Mouse (Mus musculus) fat pad, adult 2 months (tissue): ENCODE measurements at regions not wholly inside any gene's neighbourhood (a gene's known extent, or its start where the extent isn't known, plus 50 kb on each side); places are given as distances from the start of the nearest gene placed in this dataset.
A peak's percentile ranks its signal among the peaks of the same experiment; 100 is the strongest.

ENCODE experiments used
- DNase-seq: peaks from one replicate; pipeline ENCODE4 v3.0.0-alpha.2; 2011; ENCODE audit warnings: low read depth, low spot score; ENCODE audit errors: extremely low read depth

DNA sequence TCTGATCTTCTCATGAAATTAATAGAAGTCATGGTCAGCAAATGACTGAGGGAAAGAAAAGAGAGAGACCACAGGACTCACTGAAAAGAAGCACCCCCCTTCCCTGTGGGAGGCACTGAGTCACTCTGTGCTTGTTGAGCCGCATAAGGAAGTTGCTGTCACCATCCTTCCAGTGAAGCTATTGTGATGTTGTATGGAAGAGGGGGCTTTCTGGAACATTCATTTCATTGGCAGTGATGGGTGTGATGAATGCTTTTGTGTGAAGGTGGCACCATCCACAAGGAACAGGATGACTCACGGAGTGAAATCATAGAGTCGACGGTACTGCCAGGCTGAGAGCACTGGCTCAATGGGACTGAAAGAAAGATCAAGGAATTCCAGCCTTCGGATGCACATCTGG lies 323.5 kb upstream of the Adamts9 start:
- no peak for DNase-seq

DNA sequence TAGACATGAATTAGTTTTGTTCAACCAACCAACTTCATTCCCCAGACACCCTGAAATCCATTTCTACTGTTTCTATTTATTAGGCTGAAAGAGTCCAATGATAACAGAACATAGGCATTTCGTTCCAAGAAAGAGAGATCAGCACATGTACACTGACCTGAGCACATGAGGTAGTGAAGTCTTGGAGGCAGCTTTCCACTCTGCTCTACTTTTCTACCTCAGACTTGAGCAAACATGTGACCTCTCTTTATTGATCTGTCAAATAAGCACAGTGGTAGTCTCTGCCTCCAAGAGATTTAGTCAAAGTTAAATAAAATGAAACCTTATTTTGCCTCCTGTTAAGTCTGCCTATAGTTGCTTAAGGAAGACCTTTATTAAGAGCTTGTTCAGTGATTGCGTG lies 321.9 kb upstream of the Adamts9 start:
- no peak for DNase-seq

- DNase-seq = no peak
Measured at GRCm38 (mm10) chr6:93260827-93261226, 317.5 kb upstream of the Adamts9 start.

GRCm38 (mm10) chr6:93257130-93257841 lies 314.0 kb upstream of the Adamts9 start:
- no peak for DNase-seq

DNA sequence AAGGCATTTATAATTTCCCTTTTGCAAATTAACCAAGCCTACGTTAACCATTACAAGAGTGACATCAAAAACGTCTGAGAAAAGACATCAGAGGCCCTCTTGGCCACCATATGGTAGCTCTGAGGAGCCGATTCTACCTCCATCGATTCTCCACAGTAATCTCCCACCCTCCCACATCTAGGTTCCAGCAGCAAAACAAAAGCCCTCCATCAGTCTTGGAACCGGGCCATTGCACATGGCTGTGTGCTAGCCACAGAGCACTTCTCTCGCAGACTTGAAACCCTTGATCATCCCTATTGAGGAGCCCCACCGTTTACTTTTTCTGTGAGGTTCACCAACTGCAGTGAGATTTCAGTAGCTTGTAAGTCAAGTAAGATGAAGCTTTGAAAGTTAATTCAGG lies 310.5 kb upstream of the Adamts9 start:
- no peak for DNase-seq

GRCm38 (mm10) chr6:93248973-93249372 lies 305.7 kb upstream of the Adamts9 start:
- no peak for DNase-seq

DNA sequence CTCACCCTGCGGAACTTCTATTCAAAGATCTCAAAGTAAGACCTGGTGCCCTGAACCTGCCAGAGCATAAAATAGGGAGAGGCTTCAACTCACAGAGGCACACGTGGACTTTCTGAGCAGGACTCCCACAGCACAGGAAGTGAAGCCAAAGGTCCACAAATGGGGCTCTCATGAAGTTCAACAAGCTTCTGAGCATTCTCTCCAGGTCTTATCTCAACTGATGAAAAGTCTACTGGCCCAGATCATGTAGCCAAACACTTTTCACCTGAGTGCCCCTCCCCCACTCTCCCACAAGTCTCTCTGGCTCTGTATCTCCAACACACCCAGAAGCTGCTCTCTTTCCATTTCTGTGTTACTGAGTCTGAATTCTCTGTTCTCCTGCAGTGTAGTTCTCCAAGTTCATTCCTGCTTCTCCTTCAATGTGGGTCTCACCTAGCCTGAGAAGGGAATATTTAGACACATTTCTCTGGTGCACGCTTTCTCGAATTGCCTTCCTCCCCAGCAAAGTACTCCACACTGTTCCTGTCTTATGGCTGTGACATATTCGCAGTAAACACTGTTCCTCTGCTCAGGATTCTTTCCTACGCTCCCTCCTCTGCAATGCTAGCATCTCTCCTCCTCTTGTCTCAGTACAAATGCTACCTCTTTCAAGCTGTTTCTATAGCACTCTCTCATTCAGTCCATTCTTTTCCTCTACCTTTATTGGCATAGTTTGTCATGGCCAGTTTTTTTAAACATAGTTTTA lies 303.4 kb upstream of the Adamts9 start:
- DNase-seq = no peak

DNA sequence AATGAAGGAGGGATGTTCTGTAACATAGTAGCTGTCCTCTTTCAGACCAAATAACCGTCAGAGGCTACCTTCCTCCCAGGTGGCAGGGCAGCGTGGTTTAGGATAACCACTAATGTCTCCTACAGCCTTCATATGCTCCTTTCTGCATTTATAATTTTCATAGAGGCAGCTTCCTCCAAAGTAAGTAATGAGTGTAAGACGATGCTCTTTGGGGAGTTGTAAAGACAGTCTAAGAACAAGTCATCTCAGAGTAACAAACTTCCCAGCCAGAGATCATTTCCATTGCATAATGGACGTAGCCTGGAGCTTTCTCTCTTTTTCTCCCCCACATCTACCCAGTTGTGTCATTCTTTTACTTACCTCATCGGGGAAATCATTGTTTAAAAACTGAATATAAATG lies 292.3 kb upstream of the Adamts9 start:
- peak; percentile 25 for DNase-seq

DNA sequence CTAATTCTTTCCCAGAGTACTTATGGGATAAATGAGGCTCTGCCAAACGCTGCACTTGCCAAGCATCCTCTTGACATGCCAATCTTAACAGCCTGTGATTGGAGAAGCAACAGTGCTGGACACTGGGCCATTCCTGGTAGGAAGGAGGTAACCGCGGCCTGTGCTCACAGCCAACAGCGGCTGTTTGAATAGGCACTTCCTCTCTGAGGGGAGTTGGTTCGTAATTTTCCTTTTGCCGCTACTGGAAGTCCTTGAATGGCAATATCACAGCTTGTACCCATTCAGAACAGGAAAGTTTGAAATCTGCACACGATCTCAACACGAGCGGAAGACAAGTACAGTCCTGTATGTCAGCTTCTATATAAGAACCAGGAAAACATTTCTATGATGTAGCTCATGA lies 289.3 kb upstream of the Adamts9 start:
- no peak for DNase-seq

GRCm38 (mm10) chr6:93230450-93230849 lies 287.2 kb upstream of the Adamts9 start:
- no peak for DNase-seq

DNA sequence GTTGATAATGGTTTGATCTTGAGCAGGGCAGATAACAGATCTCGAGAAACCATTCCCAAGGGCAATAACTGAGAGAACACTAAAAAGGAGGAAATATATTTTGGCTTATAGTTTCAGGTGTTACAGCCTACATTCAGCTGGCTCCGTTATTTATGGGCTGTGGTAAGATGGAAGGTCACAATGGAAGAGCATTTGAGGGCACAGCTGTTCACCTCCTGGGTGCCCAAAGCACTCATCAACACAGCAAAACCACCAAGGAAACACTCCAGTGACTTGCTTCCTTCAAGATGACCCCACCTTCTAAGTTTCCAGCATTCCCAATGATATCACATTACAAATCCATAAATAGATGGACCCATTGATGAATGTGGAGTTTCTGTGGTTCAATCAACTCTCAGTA lies 286.0 kb upstream of the Adamts9 start:
- no peak for DNase-seq

DNA sequence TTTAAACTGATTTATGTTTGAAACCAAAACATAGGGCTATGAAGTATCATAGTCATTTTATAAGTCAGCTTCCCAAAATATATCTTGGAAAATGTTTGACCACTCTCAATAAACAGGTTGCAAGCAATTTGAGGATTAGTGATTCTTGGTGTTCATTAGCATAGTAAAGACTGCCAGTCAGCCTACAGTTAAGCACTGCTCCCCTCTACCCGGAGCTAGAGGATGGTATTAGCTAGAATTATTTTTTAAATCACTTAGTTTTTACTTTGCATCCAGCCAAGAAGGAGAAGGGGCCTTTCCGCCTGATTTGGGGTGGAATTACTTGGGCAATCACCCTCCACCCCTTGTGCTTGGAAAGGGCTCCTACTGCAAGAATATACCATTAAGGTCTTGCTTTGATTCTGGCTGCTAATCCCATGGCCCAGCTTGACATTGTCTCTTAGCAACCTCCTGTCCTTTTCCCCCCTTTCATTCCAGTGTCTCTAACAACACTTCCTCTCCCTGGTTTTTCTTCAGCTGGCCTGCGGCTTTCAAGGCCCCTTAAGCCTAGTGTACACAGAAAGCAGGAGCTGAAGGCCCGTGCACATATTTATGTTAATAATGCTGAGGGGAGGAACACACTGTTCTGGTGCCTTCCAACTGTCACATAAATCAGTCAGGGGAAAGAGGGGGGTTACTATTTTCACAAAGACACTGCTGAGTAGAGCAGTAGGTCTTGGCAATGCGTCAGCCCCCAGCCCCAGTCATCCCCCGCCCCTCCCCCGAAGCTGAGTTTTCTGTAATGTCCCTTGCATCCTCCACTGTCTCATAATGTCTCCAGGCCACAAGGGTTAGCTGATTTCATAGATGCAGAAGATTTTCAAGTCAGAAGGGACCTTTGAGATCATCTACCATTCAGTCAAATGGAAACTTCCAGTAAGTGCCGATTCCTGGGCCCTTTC lies 280.6 kb upstream of the Adamts9 start:
- no peak for DNase-seq

DNA sequence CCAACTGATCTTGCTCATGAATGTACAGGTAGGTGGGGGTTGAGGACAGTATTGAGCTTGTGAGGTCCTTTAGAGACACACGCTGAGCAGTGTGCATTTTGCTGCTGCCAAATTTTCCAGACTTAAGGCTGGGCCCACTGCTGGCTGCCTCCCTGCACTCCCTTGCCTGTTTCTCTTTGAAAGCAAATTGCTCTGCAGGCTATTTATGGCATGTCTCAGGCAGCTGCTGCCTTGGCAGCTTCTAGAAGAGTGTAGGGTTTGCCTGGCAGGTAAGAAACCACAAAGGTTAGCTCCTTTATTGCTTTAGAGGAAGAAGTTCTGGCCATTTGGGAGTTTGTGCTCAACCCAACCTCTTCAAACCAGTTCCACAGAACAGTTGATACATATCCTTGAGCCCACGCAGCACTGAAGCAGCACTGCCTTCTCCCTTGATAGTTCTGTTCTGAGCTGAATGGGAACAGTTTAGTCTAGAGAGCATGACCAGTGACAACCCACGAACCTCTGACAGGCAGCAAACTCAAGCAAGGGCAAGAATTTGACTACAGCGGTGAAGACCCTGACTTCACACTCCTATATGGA lies 274.8 kb upstream of the Adamts9 start:
- DNase-seq = no peak

DNA sequence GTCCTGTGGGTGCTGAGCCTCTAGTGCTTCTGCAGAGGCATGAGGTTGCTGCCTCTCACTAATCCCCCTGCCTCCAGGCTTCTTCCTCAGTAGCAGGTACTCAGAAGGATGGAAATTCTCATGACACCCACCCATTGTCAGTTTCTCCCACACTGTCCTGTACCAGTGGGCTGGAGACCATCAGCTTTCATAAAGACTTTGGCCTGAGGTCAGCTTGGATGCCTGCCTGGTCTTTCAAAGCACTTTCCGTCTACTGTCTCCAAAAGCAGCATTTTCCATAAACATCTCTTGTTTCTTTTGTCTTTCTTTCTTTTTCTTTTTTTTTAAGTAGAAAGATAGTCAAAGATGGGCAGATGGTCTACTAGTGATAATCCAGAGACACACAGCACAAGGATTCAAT lies 257.6 kb upstream of the Adamts9 start:
- no peak for DNase-seq

DNA sequence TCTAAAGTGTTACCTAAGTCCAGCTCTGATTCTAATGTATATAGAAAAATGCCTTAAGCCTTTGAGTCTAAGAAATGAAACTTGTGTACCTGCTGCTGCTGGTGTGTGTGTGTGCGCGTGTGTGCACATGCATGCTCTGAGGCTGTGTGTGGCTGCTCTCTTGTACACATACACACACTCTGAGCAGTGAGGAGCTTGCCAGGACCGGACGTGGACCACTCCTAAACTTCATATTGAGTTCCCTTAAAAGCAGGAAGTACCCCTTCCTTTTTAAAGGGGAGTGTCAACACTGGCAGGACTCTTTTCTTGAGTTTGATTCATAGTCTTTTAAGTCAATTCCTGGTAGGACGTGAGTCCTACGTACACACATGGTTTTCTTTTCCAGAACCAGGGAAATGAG lies 251.4 kb upstream of the Adamts9 start:
- DNase-seq = no peak

DNA sequence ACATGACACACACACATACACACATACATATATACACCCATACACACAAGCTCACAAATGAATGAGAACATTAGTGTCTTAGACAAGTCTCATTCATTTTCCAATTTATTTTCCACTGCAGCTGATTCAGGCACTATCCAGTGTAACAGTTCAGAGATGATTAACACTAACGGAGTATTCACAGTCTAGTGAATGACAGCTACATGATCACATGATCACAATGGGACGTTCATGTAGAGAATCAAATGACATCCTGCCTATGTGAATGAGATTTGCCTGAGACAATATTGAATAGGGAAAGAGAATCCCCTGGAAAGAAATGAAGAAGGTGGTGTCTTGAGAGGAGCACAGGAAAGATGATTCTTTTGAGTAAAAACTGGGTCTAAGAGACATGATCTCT lies 249.7 kb upstream of the Adamts9 start:
- DNase-seq = no peak

GRCm38 (mm10) chr6:93190986-93191385 lies 247.7 kb upstream of the Adamts9 start:
- peak; percentile 95 for DNase-seq

GRCm38 (mm10) chr6:93168526-93168925 lies 225.2 kb upstream of the Adamts9 start:
- DNase-seq = no peak

GRCm38 (mm10) chr6:93167281-93167680 lies 224.0 kb upstream of the Adamts9 start:
- DNase-seq = no peak

DNA sequence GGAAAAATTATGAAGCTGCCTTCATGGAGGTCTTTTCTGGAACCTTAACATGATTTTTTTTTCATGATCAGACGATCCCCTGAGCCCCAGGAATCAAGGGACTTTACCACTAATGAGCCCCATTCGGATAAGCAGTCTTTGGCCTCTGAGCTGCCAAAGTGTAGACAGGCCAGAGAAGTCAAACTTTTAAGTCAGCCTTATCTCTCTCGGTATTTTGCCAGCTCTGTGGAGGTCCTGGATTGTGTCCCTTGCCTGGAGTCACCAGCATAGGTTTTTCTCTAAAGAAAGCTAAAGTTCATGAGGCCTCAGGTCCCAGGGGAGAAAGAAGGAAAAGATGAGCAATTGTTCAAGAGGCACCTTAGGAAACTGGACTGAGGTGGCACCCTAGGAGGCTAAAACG lies 222.7 kb upstream of the Adamts9 start:
- no peak for DNase-seq
